Mouse (Mus musculus) urinary bladder, adult 2 months (tissue): ENCODE data around the gene Cntnap2. TPM values are rescaled to one million over a fixed set of nuclear protein-coding genes. Genes with fewer than 3 reads are reported as not detected.

Experiments used
- DNase-seq: peaks from one replicate; pipeline ENCODE4 v3.0.0; 2022; ENCODE audit warnings: low spot score
- polyA plus RNA-seq: library from polyadenylated mRNA; depleted of rRNA; stranded (reverse); fragments of >200 nt; gene quantifications from 2 replicates; pipeline ENCODE4 v1.2.3, GENCODE M21; 2012

Gene Cntnap2
- polyA plus RNA-seq, 1 experiment = 23.6 TPM

GRCm38 (mm10) chr6:47350100-47350690, 2291.0 kb downstream of the Cntnap2 start:
- DNase-seq = no peak
